Mouse (Mus musculus): ENCODE results near the gene Fubp1. TPM values are rescaled to one million over a fixed set of nuclear protein-coding genes. Genes with fewer than 3 reads are reported as not detected.
"Not testable (repeated sequence)": the region's sequence is repeated elsewhere in the genome, so short reads cannot be mapped to it uniquely, and the experiment has no call there.

Fubp1 gene
- polyA plus RNA-seq, 1 experiment from 2014 or later, result 482 TPM

GRCm38 (mm10) chr3:152239592-152239991 lies 29.4 kb downstream of the Fubp1 start:
- 93% methylated on average over 1 of the region's 1 CpGs for WGBS
- H3K36me3 ChIP-seq (replicated peaks; ENCODE audit: control insufficient read depth, insufficient read depth, low read depth, low read length), result peaks cover 4% of the 10 kb centered on the region
- no peak overlapping the region for H3K27ac ChIP-seq (replicated peaks; ENCODE audit: low read depth, low read length)
- H3K9me3 ChIP-seq (replicated peaks; ENCODE audit: control insufficient read depth, low read length), result no peaks in the 10 kb centered on the region
- DNase-seq (ENCODE audit: low spot score), result no peak
- H3K4me3 ChIP-seq (ENCODE audit: low read depth, low read length), result no peak overlapping the region
- peak; percentile 58; the same call in 1 of the 2 replicates for ATAC-seq (replicated peaks; ENCODE audit: insufficient number of reproducible peaks, low FRiP score, low TSS enrichment, low read depth)
- no peaks in the 10 kb centered on the region for H3K4me1 ChIP-seq (ENCODE audit: control insufficient read depth, insufficient read depth, low read length)
- no peak overlapping the region for H3K9ac ChIP-seq (replicated peaks; ENCODE audit: low read length)
- no peaks in the 10 kb centered on the region for H3K27me3 ChIP-seq (ENCODE audit: control insufficient read depth, insufficient read depth, low read length)
- H3K4me2 ChIP-seq (ENCODE audit: low read depth, low read length), result no peak overlapping the region

DNA sequence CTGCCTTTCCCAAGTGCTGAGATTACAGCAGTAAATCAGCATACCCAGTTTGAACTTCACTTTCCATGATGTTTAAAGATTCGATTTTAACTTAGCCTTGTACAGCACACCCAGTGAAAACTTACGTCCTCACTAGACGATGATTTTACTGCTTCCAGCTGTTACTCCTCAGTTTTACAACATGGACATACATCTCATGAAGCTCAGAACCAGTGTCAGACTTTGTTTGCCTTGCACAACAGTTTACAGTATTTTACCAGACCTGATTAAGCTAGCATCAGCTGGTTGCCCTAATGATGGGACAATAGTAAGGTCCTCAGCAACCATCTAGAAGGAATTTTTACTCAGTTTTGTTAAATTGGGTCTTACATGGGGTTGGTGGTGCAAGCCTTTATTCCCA lies 30.9 kb downstream of the Fubp1 start:
- no peak for DNase-seq (ENCODE audit: low spot score)
- H3K36me3 ChIP-seq (replicated peaks; ENCODE audit: control insufficient read depth, insufficient read depth, low read depth, low read length), result no peaks in the 10 kb centered on the region
- no peak overlapping the region for H3K4me2 ChIP-seq (ENCODE audit: low read depth, low read length)
- H3K27me3 ChIP-seq (ENCODE audit: control insufficient read depth, insufficient read depth, low read length), result no peaks in the 10 kb centered on the region
- H3K27ac ChIP-seq (replicated peaks; ENCODE audit: low read depth, low read length), result no peak overlapping the region
- no peaks in the 10 kb centered on the region for H3K9me3 ChIP-seq (replicated peaks; ENCODE audit: control insufficient read depth, low read length)
- no peak overlapping the region for H3K9ac ChIP-seq (replicated peaks; ENCODE audit: low read length)
- no peaks in the 10 kb centered on the region for H3K4me1 ChIP-seq (ENCODE audit: control insufficient read depth, insufficient read depth, low read length)
- H3K4me3 ChIP-seq (ENCODE audit: low read depth, low read length), result no peak overlapping the region
- no peak for ATAC-seq (replicated peaks; ENCODE audit: insufficient number of reproducible peaks, low FRiP score, low TSS enrichment, low read depth)
- WGBS, result 87% methylated on average over 3 of the region's 3 CpGs

GRCm38 (mm10) chr3:152243304-152243703 lies 33.1 kb downstream of the Fubp1 start:
- ATAC-seq (replicated peaks; ENCODE audit: insufficient number of reproducible peaks, low FRiP score, low TSS enrichment, low read depth) (no peak), DNase-seq (ENCODE audit: low spot score) (no peak)
- Histone ChIP-seq H3K36me3 (replicated peaks; ENCODE audit: control insufficient read depth, insufficient read depth, low read depth, low read length) (no peaks in the 10 kb centered on the region), H3K9me3 (replicated peaks; ENCODE audit: control insufficient read depth, low read length) (no peaks in the 10 kb centered on the region), H3K27me3 (ENCODE audit: control insufficient read depth, insufficient read depth, low read length) (no peaks in the 10 kb centered on the region), H3K9ac (replicated peaks; ENCODE audit: low read length) (no peak overlapping the region), H3K4me1 (ENCODE audit: control insufficient read depth, insufficient read depth, low read length) (no peaks in the 10 kb centered on the region), H3K4me2 (ENCODE audit: low read depth, low read length) (no peak overlapping the region), H3K4me3 (ENCODE audit: low read depth, low read length) (no peak overlapping the region), H3K27ac (replicated peaks; ENCODE audit: low read depth, low read length) (no peak overlapping the region)
- WGBS, result 70% methylated on average over 4 of the region's 4 CpGs

DNA sequence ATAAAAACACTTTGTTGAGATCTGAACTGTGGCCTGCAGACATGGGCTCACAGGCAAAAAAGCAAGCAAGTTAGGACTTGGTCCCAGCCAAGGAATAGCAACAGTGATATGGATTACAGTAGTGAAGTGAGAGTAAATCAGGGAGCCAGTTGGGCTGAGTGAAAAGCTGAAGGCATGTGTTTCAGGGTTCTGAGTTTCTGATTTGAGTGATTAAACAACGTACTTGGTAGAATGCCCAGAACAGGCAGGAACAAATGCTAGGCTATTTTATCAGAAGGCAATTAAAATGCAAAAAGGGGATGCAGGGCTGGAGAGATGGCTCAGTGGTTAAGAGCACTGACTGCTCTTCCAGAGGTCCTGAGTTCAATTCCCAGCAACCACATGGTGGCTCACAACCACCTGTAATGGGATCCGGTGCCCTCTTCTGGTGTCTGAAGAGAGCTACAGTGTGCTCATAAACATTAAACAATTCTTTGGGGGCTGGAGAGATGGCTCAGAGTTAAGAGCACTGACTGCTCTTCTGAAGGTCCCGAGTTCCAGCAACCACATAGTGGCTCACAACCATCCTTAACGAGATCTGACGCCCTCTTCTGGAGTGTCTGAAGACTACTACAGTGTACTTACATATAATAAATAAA lies 35.2 kb downstream of the Fubp1 start:
- Histone ChIP-seq H3K9ac (replicated peaks; ENCODE audit: low read length) (no peak overlapping the region), H3K4me1 (ENCODE audit: control insufficient read depth, insufficient read depth, low read length) (no peaks in the 10 kb centered on the region), H3K36me3 (replicated peaks; ENCODE audit: control insufficient read depth, insufficient read depth, low read depth, low read length) (no peaks in the 10 kb centered on the region), H3K9me3 (replicated peaks; ENCODE audit: control insufficient read depth, low read length) (no peaks in the 10 kb centered on the region), H3K4me3 (ENCODE audit: low read depth, low read length) (no peak overlapping the region), H3K27ac (replicated peaks; ENCODE audit: low read depth, low read length) (no peak overlapping the region), H3K27me3 (ENCODE audit: control insufficient read depth, insufficient read depth, low read length) (no peaks in the 10 kb centered on the region), H3K4me2 (ENCODE audit: low read depth, low read length) (no peak overlapping the region)
- ATAC-seq (replicated peaks; ENCODE audit: insufficient number of reproducible peaks, low FRiP score, low TSS enrichment, low read depth) (no peak), DNase-seq (ENCODE audit: low spot score) (no peak)
- 80% methylated on average over 5 of the region's 5 CpGs for WGBS

- H3K4me1 ChIP-seq (ENCODE audit: control insufficient read depth, insufficient read depth, low read length), result no peaks in the 10 kb centered on the region
- H3K4me2 ChIP-seq (ENCODE audit: low read depth, low read length), result no peak overlapping the region
- no peak overlapping the region for H3K4me3 ChIP-seq (ENCODE audit: low read depth, low read length)
- H3K27ac ChIP-seq (replicated peaks; ENCODE audit: low read depth, low read length), result no peak overlapping the region
- H3K36me3 ChIP-seq (replicated peaks; ENCODE audit: control insufficient read depth, insufficient read depth, low read depth, low read length), result no peaks in the 10 kb centered on the region
- no peak for DNase-seq (ENCODE audit: low spot score)
- no peaks in the 10 kb centered on the region for H3K27me3 ChIP-seq (ENCODE audit: control insufficient read depth, insufficient read depth, low read length)
- no peaks in the 10 kb centered on the region for H3K9me3 ChIP-seq (replicated peaks; ENCODE audit: control insufficient read depth, low read length)
- H3K9ac ChIP-seq (replicated peaks; ENCODE audit: low read length), result no peak overlapping the region
- 86% methylated on average over 12 of the region's 12 CpGs for WGBS
- no peak for ATAC-seq (replicated peaks; ENCODE audit: insufficient number of reproducible peaks, low FRiP score, low TSS enrichment, low read depth)
Measured at GRCm38 (mm10) chr3:152247708-152248107, 37.5 kb downstream of the Fubp1 start.

DNA sequence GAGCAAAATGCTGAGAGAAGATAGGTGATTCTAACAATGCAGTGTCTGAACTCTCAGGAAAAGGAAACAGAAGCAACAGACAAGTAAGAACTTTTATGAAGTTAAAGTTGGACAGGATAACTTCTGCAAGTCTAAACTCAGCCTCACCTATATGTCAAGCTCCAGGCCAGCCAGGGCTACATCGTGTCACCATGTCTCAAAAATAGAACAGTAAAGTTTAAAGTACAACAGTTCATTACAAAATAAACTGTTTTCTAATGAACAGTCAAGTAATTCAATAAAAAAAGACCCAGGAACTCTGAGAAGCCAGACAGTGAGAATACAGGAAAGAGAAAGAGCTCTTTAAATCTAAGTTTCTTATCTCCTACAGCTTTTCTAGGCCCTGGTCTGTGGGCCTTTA lies 40.3 kb downstream of the Fubp1 start:
- Histone ChIP-seq H3K9ac (replicated peaks; ENCODE audit: low read length) (no peak overlapping the region), H3K27ac (replicated peaks; ENCODE audit: low read depth, low read length) (no peak overlapping the region), H3K9me3 (replicated peaks; ENCODE audit: control insufficient read depth, low read length) (no peaks in the 10 kb centered on the region), H3K4me1 (ENCODE audit: control insufficient read depth, insufficient read depth, low read length) (no peaks in the 10 kb centered on the region), H3K36me3 (replicated peaks; ENCODE audit: control insufficient read depth, insufficient read depth, low read depth, low read length) (no peaks in the 10 kb centered on the region), H3K4me3 (ENCODE audit: low read depth, low read length) (no peak overlapping the region), H3K4me2 (ENCODE audit: low read depth, low read length) (no peak overlapping the region), H3K27me3 (ENCODE audit: control insufficient read depth, insufficient read depth, low read length) (no peaks in the 10 kb centered on the region)
- ATAC-seq (replicated peaks; ENCODE audit: insufficient number of reproducible peaks, low FRiP score, low TSS enrichment, low read depth) (no peak), DNase-seq (ENCODE audit: low spot score) (no peak)
- WGBS, result 97% methylated on average over 1 of the region's 1 CpGs

DNA sequence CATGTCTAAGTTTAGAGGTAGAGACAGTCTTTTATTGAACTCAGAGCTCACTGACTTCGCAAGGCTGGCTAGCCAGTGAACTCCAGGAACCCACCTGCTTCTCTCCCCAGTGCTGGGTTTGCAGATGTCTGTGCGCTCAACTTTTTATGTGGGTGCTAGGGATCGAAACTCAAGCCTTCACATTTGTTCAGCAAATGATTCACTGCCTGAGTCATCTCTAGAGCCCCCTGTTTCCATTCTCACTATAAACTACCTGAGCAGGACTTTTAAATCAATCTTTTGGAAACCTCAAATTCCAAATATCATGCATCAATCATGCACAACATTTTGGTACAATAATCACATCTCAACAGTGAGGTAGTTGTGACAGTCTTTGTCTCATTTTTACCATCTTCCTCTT lies 47.3 kb downstream of the Fubp1 start:
- H3K27ac ChIP-seq (replicated peaks; ENCODE audit: low read depth, low read length), result no peak overlapping the region
- H3K4me2 ChIP-seq (ENCODE audit: low read depth, low read length), result no peak overlapping the region
- whole genome bisulfite sequencing, result 89% methylated on average over 3 of the region's 3 CpGs
- H3K36me3 ChIP-seq (replicated peaks; ENCODE audit: control insufficient read depth, insufficient read depth, low read depth, low read length), result no peaks in the 10 kb centered on the region
- no peaks in the 10 kb centered on the region for H3K9me3 ChIP-seq (replicated peaks; ENCODE audit: control insufficient read depth, low read length)
- no peak overlapping the region for H3K4me3 ChIP-seq (ENCODE audit: low read depth, low read length)
- DNase-seq (ENCODE audit: low spot score), result no peak
- H3K9ac ChIP-seq (replicated peaks; ENCODE audit: low read length), result no peak overlapping the region
- H3K4me1 ChIP-seq (ENCODE audit: control insufficient read depth, insufficient read depth, low read length), result no peaks in the 10 kb centered on the region; the same call in 1 of the 2 replicates
- H3K27me3 ChIP-seq (ENCODE audit: control insufficient read depth, insufficient read depth, low read length), result no peaks in the 10 kb centered on the region
- ATAC-seq (replicated peaks; ENCODE audit: insufficient number of reproducible peaks, low FRiP score, low TSS enrichment, low read depth), result no peak

- H3K36me3 ChIP-seq (replicated peaks; ENCODE audit: control insufficient read depth, insufficient read depth, low read depth, low read length), result not testable (repeated sequence)
Measured at GRCm38 (mm10) chr3:152259409-152259808, 49.2 kb downstream of the Fubp1 start.

More at GRCm38 (mm10) chr3:152259409-152259808, 49.2 kb downstream of the Fubp1 start:
- ATAC-seq (replicated peaks; ENCODE audit: insufficient number of reproducible peaks, low FRiP score, low TSS enrichment, low read depth); H3K27ac ChIP-seq (replicated peaks; ENCODE audit: low read depth, low read length); H3K9me3 ChIP-seq (replicated peaks; ENCODE audit: control insufficient read depth, low read length); H3K4me1 ChIP-seq (ENCODE audit: control insufficient read depth, insufficient read depth, low read length); H3K4me3 ChIP-seq (ENCODE audit: low read depth, low read length); H3K4me2 ChIP-seq (ENCODE audit: low read depth, low read length); H3K9ac ChIP-seq (replicated peaks; ENCODE audit: low read length); H3K27me3 ChIP-seq (ENCODE audit: control insufficient read depth, insufficient read depth, low read length): not testable (repeated sequence)
- 44% methylated on average over 8 of the region's 9 CpGs for WGBS
- DNase-seq (ENCODE audit: low spot score), result peak; percentile 88
